Mouse (Mus musculus): ENCODE data around the gene Dcun1d2. TPM values are rescaled to one million over a fixed set of nuclear protein-coding genes. Genes with fewer than 3 reads are reported as not detected.
"Not testable (repeated sequence)": the region's sequence is repeated elsewhere in the genome, so short reads cannot be mapped to it uniquely, and the experiment has no call there.

Gene Dcun1d2
- total RNA-seq (2021), result 10 to 100 TPM; 76.5 to 87.0 TPM
- long read RNA-seq, experiment 1, transcript Dcun1d2-201 (7 exons, 2,748 nt), result major isoform, 92 of 146 reads
- long read RNA-seq, experiment 1, partial matches to known transcripts, result 24 of 146 reads
- long read RNA-seq, experiment 1, other reads (novel, unspliced or antisense), result 26 of 146 reads
- long read RNA-seq, experiment 2, transcript Dcun1d2-201 (7 exons, 2,748 nt), result major isoform, 106 of 156 reads
- long read RNA-seq, experiment 2, partial matches to known transcripts, result 22 of 156 reads
- long read RNA-seq, experiment 2, other reads (novel, unspliced or antisense), result 22 of 156 reads

DNA sequence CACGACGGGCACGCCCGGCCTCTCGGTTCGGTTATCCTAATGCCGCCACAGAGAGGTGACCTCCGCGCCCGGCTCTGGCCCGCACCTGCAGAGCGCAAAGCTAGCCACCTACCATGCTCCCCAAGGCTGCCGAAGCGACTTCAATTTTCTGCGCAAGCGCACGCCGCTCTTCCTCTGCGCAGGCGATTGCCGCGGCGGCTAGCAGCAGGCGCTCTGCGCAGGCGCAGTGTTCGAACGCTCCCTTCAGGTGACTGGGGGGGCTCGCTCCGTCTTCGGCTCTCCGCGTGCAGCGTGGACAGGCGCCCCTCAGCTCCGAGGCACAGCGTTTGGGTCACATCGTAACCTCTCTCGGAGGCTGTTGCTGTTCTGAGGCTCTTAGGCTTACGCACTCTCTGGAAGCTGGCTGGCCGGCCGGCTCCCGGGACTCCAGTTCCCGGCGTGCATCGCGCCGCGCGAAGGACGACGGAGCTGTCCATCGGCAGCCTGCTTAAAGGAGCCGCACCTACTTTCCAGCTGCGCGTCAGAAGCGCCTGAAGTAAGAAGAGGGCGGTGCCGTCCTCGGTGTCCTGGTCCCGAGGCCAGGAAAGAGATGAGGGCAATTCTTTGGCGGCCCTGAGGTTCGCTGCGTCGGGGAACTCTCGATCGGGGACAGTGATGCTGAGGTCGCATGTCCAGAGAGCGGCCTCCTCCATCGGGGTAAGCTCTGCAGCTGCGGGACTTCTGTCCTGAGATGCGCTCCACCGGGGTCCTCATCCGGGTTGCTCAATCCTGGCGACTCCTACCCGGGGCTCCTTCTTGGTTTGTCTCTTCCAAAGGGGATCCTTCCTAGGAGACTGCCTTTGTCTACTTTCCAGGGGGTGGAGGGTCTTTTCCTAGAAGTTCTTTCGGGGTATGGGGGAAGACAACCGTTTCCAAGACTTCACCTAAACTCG is at the start of gene Dcun1d2, which contains the start of gene Tmco3:
Gene Dcun1d2 (minus strand): TSS at position 440 of the 932 bp plus-strand sequence.
Gene Tmco3 (plus strand): TSS at position 499 of the 932 bp plus-strand sequence.
- DNase-seq, result peak; percentile 98
- H3K27ac ChIP-seq, result peak within 1 kb of the TSS; percentile 100
- H3K4me3 ChIP-seq, result peak within 1 kb of the TSS; percentile 83
- no peak for TF ChIP-seq CTCF (IDR thresholded peaks at IDR 0.05)
- intact Hi-C loops (cut with DNase I), result no loop called here

DNA sequence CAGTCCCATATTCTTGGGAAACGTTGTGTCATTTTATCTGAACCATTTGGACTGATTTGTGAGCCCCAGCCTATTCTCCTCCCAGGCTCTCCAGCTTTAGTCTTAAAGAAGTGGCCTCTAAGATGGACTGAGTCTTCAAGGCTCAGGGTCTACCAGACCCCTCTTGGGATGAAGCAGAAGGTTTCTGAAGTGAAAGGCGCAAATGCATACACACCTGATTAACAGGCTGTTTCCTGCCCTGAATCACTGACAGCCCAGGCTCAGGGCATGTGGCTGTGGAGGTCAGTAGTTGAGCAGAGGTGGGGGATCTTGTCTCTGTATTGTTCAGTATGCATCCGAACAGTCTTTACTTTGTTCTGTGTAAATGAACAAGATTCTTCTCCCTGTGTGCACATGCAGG is 49.7 kb upstream of the Dcun1d2 start:
- intact Hi-C loops (cut with DNase I), result no loop called here
- H3K4me3 ChIP-seq, result no peak overlapping the region
- TF ChIP-seq CTCF (IDR thresholded peaks at IDR 0.05), result no peak

DNA sequence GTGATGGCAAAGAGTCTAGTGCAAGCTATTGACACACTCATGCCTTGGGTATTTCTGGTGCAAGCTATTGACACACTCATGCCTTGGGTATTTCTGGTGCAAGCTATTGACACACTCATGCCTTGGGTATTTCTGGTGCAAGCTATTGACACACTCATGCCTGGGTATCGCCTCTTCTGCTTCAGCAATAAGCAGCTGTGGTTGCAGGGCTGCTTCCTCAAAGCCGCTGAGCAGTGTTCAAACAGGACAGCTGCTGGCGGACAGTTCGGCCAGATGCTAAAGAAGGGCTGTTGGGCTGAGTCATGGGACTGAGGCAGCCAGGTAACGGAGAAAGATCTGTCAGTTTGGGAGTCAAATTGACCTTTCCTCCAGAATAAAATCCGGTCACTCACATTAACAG is 49.3 kb upstream of the Dcun1d2 start:
- DNase-seq; intact Hi-C loops (cut with DNase I); H3K4me3 ChIP-seq; H3K27ac ChIP-seq: not testable (repeated sequence)

More for the DNA sequence above, 49.7 kb upstream of the Dcun1d2 start:
- no peak for DNase-seq
- no peak overlapping the region for H3K27ac ChIP-seq

- Histone ChIP-seq H3K4me3 (no peak overlapping the region), H3K27ac (no peak overlapping the region)
- TF ChIP-seq CTCF (IDR thresholded peaks at IDR 0.05), result no peak; the same call in 1 of the 2 replicates
- intact Hi-C loops (cut with DNase I), result loop anchor here (5.0 kb wide), 1 partner anchor 42 kb away; no protein-coding TSS in a partner anchor
- DNase-seq, result no peak
Observed at GRCm38 (mm10) chr8:13334671-13335070, 46.7 kb upstream of the Dcun1d2 start.

DNA sequence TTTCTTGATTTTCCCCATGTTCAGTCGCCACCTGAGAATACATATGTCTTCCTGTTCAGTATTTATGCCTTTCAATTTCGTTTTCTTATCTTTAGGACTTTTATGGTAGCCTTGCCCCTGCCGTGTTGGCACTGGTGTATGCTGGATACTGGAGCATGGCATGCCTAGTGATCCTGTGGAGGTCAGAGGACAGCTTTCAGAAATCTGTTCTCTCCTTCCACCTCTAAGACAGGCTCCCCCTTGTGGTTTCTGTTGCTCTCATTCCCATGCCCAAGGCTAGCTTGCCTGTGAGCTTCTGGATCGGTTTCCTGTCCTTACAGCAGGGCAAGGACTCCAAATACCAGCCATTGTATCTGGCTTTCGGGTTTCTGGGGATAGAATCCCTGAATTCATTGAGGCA is 38.7 kb upstream of the Dcun1d2 start:
- TF ChIP-seq CTCF (IDR thresholded peaks at IDR 0.05), result peak; percentile 47
- no peak for DNase-seq
- no peak overlapping the region for H3K27ac ChIP-seq
- no peak overlapping the region for H3K4me3 ChIP-seq
- intact Hi-C loops (cut with DNase I), result no loop called here

DNA sequence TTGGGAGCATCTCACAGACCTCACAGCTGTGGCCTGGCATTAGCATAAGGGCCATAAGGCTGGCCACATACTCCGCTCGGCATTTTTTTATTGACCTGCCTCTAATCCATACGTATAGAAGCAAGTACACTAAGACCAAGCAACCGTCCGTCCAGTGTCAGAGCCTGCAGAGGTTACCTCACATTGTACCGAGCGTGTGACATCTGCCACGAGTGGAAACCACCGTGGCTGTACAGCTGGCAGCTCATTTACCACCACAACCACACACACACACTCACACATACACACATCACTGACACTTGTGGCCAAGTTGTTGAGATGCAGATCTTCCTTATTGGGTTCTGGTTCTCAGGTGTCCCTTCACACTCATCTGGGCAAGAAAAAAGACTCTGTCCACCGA is 28.7 kb upstream of the Dcun1d2 start:
- Histone ChIP-seq H3K4me3 (no peak overlapping the region), H3K27ac (no peak overlapping the region)
- DNase-seq, result no peak
- intact Hi-C loops (cut with DNase I), result no loop called here
- no peak for TF ChIP-seq CTCF (IDR thresholded peaks at IDR 0.05)

DNA sequence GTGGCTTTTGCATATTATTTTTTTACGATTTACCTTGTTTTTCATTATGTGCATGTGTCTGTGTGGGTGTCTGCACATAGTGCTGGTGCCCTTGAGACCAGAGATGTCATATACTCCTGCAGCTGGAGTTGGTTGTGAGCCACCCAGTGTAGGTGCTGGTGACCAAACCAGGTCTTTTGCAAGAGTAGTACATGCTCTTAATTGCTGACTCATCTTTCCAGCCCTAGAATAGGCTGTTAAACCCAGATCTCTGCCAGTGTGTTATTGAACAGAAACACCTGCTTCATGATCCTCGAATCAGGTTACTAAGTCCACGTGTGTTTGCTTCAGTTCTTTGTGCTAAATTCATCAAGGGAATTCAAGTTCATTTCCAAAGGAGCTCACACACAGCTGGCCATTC is 27.0 kb upstream of the Dcun1d2 start:
- no peak overlapping the region for H3K27ac ChIP-seq
- TF ChIP-seq CTCF (IDR thresholded peaks at IDR 0.05), result no peak
- intact Hi-C loops (cut with DNase I), result no loop called here
- DNase-seq, result no peak
- H3K4me3 ChIP-seq, result no peak overlapping the region

- DNase-seq, result no peak
- Histone ChIP-seq H3K27ac (no peak overlapping the region), H3K4me3 (no peak overlapping the region)
- intact Hi-C loops (cut with DNase I), result no loop called here
- TF ChIP-seq CTCF (IDR thresholded peaks at IDR 0.05), result no peak
Observed at GRCm38 (mm10) chr8:13306916-13307315, 19.0 kb upstream of the Dcun1d2 start.

GRCm38 (mm10) chr8:13306309-13306909 is 18.5 kb upstream of the Dcun1d2 start:
- no peak for TF ChIP-seq CTCF (IDR thresholded peaks at IDR 0.05)
- H3K4me3 ChIP-seq, result no peak overlapping the region
- intact Hi-C loops (cut with DNase I), result no loop called here
- DNase-seq, result no peak
- H3K27ac ChIP-seq, result no peak overlapping the region

DNA sequence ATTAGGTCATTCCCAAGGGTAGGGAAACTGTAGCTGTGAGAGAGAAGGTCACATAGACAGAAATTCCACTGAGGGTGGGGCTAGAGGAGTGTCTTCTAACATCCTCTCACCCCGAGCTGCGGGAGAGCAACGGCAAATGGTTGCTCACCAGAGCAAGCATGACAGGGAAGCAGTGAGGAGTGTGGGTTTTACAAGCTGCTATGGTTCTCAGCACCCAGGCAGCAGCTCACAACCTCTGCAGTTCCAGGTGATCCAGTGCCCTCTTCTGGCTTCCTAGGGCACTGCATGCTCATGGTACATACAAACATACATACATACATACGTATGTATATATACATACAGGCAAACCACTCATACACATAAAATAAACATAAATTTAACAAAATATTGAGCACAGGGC is 18.0 kb upstream of the Dcun1d2 start:
- Histone ChIP-seq H3K4me3 (no peak overlapping the region), H3K27ac (no peak overlapping the region)
- DNase-seq, result no peak
- TF ChIP-seq CTCF (IDR thresholded peaks at IDR 0.05), result no peak
- intact Hi-C loops (cut with DNase I), result no loop called here

GRCm38 (mm10) chr8:13305459-13305858 is 17.5 kb upstream of the Dcun1d2 start:
- intact Hi-C loops (cut with DNase I), result no loop called here
- Histone ChIP-seq H3K4me3 (no peak overlapping the region), H3K27ac (no peak overlapping the region)
- no peak for TF ChIP-seq CTCF (IDR thresholded peaks at IDR 0.05)
- DNase-seq, result no peak

GRCm38 (mm10) chr8:13301036-13301435 is 13.1 kb upstream of the Dcun1d2 start:
- no peak for DNase-seq
- no peak overlapping the region for H3K27ac ChIP-seq
- intact Hi-C loops (cut with DNase I), result no loop called here
- TF ChIP-seq CTCF (IDR thresholded peaks at IDR 0.05), result no peak
- H3K4me3 ChIP-seq, result no peak overlapping the region

- intact Hi-C loops (cut with DNase I), result loop anchor here (10.0 kb wide), 2 partner anchors 325 to 405 kb away; no protein-coding TSS in a partner anchor
- TF ChIP-seq CTCF (IDR thresholded peaks at IDR 0.05), result no peak
- no peak for DNase-seq
- Histone ChIP-seq H3K27ac (no peak overlapping the region), H3K4me3 (no peak overlapping the region)
Observed at GRCm38 (mm10) chr8:13299571-13299970, 11.6 kb upstream of the Dcun1d2 start.

Measured in gastrocnemius, adult 2 months (tissue).